Mouse (Mus musculus) heart, embryonic 11.5 days (tissue): ENCODE data around the gene Pars2. TPM values are rescaled to one million over a fixed set of nuclear protein-coding genes. Genes with fewer than 3 reads are reported as not detected.

Experiments
- ATAC-seq: fragments of 200-750 bp; cut with Nextera tagmentation; replicated peaks from 2 replicates; pipeline ENCODE4 v1.8.0; 2017; ENCODE audit warnings: moderate library complexity; ENCODE audit not compliant: insufficient number of reproducible peaks, low FRiP score, low TSS enrichment
- H3K27ac ChIP-seq: fragments of 300-500 bp; sonication (generic); 2 replicates; pipeline ENCODE4 v1.5.1; 2014; ENCODE audit warnings: mild to moderate bottlenecking, low read depth, low read length
- H3K27me3 ChIP-seq: fragments of 300-500 bp; sonication (generic); 2 replicates; pipeline ENCODE4 v1.6.1; 2014; ENCODE audit warnings: mild to moderate bottlenecking, low read length, mixed read lengths; ENCODE audit not compliant: control insufficient read depth, insufficient read depth
- H3K36me3 ChIP-seq: fragments of 300-500 bp; sonication (generic); 2 replicates; pipeline ENCODE4 v1.6.1; 2014; ENCODE audit warnings: mild to moderate bottlenecking, low read length, moderate library complexity, mixed read lengths; ENCODE audit not compliant: control insufficient read depth, insufficient read depth
- H3K4me1 ChIP-seq: fragments of 300-500 bp; sonication (generic); 2 replicates; pipeline ENCODE4 v1.6.1; 2014; ENCODE audit warnings: low read length; ENCODE audit not compliant: control insufficient read depth, insufficient read depth
- H3K4me2 ChIP-seq: fragments of 300-500 bp; sonication (generic); 2 replicates; pipeline ENCODE4 v1.6.1; 2014; ENCODE audit warnings: mild to moderate bottlenecking, moderate library complexity
- H3K4me3 ChIP-seq: fragments of 300-500 bp; sonication (generic); 2 replicates; pipeline ENCODE4 v1.5.1; 2014; ENCODE audit warnings: low read depth, low read length
- H3K9ac ChIP-seq: fragments of 300-500 bp; sonication (generic); 2 replicates; pipeline ENCODE4 v1.6.1; 2014; ENCODE audit warnings: mild to moderate bottlenecking, low read depth, low read length, moderate library complexity
- H3K9me3 ChIP-seq: fragments of 300-500 bp; sonication (generic); replicated peaks from 2 replicates; pipeline ENCODE4 v1.6.1; 2016; ENCODE audit warnings: low read length; ENCODE audit not compliant: control insufficient read depth
- WGBS: fragments of 180-500 bp; shearing (Covaris S2); extraction: QIAGEN DNeasy Blood & Tissue Kit; methylation state at CpG from one replicate; pipeline ENCODE4 v1.1.7; 2014; ENCODE audit not compliant: insufficient replicate concordance; 5-methylcytosine and 5-hydroxymethylcytosine counted together
- polyA plus RNA-seq: library from polyadenylated mRNA; unstranded; fragments of >200 nt; fragmentation: Nextera tagmentation; extraction: Ambion mirVana; gene quantifications from 2 replicates; pipeline ENCODE4 v1.2.1, GENCODE M21; 2014

The Pars2 gene
- polyA plus RNA-seq, 1 experiment from 2014 or later, result 11.3 TPM

- Histone ChIP-seq H3K4me3 (no peak overlapping the region), H3K4me2 (no peak overlapping the region), H3K9me3 (no peaks in the 10 kb centered on the region), H3K27ac (no peak overlapping the region), H3K27me3 (peaks cover 4% of the 10 kb centered on the region), H3K9ac (no peak overlapping the region), H3K36me3 (no peaks in the 10 kb centered on the region), H3K4me1 (peaks cover 12% of the 10 kb centered on the region)
- WGBS, result 73% methylated on average over 6 of the region's 6 CpGs
- no peak for ATAC-seq
These were observed 3.7 kb upstream of the Pars2 start for GRCm38 (mm10) chr4:106647137-106647536.

- WGBS, result 89% methylated on average over 3 of the region's 3 CpGs
- no peak for ATAC-seq
- Histone ChIP-seq H3K4me1 (peaks cover 6% of the 10 kb centered on the region), H3K27ac (no peak overlapping the region), H3K9ac (no peak overlapping the region), H3K27me3 (peaks cover 4% of the 10 kb centered on the region; the same call in 1 of the 2 replicates), H3K36me3 (peaks cover 8% of the 10 kb centered on the region), H3K9me3 (no peaks in the 10 kb centered on the region), H3K4me3 (no peak overlapping the region), H3K4me2 (no peak overlapping the region)
These were observed 1.7 kb downstream of the Pars2 start for GRCm38 (mm10) chr4:106652546-106652945.

- H3K9ac ChIP-seq, result no peak overlapping the region
- H3K4me2 ChIP-seq, result no peak overlapping the region
- no peaks in the 10 kb centered on the region for H3K9me3 ChIP-seq
- H3K27ac ChIP-seq, result no peak overlapping the region
- H3K36me3 ChIP-seq, result peaks cover 8% of the 10 kb centered on the region
- 88% methylated on average over 15 of the region's 15 CpGs for WGBS
- H3K27me3 ChIP-seq, result peaks cover 3% of the 10 kb centered on the region; the same call in 1 of the 2 replicates
- no peak for ATAC-seq
- H3K4me1 ChIP-seq, result peaks cover 6% of the 10 kb centered on the region
- H3K4me3 ChIP-seq, result no peak overlapping the region
These were observed 2.2 kb downstream of the Pars2 start for GRCm38 (mm10) chr4:106653051-106653450.

GRCm38 (mm10) chr4:106655681-106656080, 4.8 kb downstream of the Pars2 start:
- no peak for ATAC-seq
- H3K9me3 ChIP-seq, result no peaks in the 10 kb centered on the region
- no peak overlapping the region for H3K9ac ChIP-seq
- no peaks in the 10 kb centered on the region for H3K27me3 ChIP-seq
- H3K27ac ChIP-seq, result no peak overlapping the region
- H3K4me2 ChIP-seq, result no peak overlapping the region
- H3K36me3 ChIP-seq, result peaks cover 12% of the 10 kb centered on the region
- WGBS, result 90% methylated on average over 10 of the region's 10 CpGs
- peaks cover 6% of the 10 kb centered on the region for H3K4me1 ChIP-seq
- H3K4me3 ChIP-seq, result no peak overlapping the region

- Histone ChIP-seq H3K4me3 (no peak overlapping the region), H3K27me3 (no peaks in the 10 kb centered on the region), H3K4me2 (no peak overlapping the region), H3K27ac (no peak overlapping the region), H3K9ac (no peak overlapping the region), H3K36me3 (peaks cover 47% of the 10 kb centered on the region), H3K4me1 (no peaks in the 10 kb centered on the region), H3K9me3 (no peaks in the 10 kb centered on the region)
- ATAC-seq, result no peak
- 87% methylated on average over 5 of the region's 5 CpGs for WGBS
These were observed 13.1 kb downstream of the Pars2 start for GRCm38 (mm10) chr4:106663956-106664470.

GRCm38 (mm10) chr4:106664697-106665096, 13.8 kb downstream of the Pars2 start:
- Histone ChIP-seq H3K9me3 (no peaks in the 10 kb centered on the region), H3K4me2 (no peak overlapping the region), H3K4me3 (no peak overlapping the region), H3K4me1 (no peaks in the 10 kb centered on the region), H3K27ac (no peak overlapping the region), H3K27me3 (no peaks in the 10 kb centered on the region), H3K36me3 (peaks cover 51% of the 10 kb centered on the region), H3K9ac (no peak overlapping the region)
- WGBS, result 87% methylated on average over 6 of the region's 6 CpGs
- ATAC-seq, result no peak

- Histone ChIP-seq H3K27ac (no peak overlapping the region), H3K9me3 (no peaks in the 10 kb centered on the region), H3K27me3 (no peaks in the 10 kb centered on the region), H3K36me3 (peaks cover 54% of the 10 kb centered on the region), H3K4me1 (no peaks in the 10 kb centered on the region), H3K9ac (no peak overlapping the region), H3K4me2 (no peak overlapping the region), H3K4me3 (no peak overlapping the region)
- WGBS, result 86% methylated on average over 2 of the region's 2 CpGs
- no peak for ATAC-seq
These were observed 14.4 kb downstream of the Pars2 start for GRCm38 (mm10) chr4:106665269-106665668.

GRCm38 (mm10) chr4:106665673-106666072, 14.8 kb downstream of the Pars2 start:
- peaks cover 55% of the 10 kb centered on the region for H3K36me3 ChIP-seq
- no peak overlapping the region for H3K4me3 ChIP-seq
- no peak for ATAC-seq
- 89% methylated on average over 10 of the region's 10 CpGs for WGBS
- H3K9me3 ChIP-seq, result no peaks in the 10 kb centered on the region
- no peak overlapping the region for H3K9ac ChIP-seq
- no peaks in the 10 kb centered on the region for H3K27me3 ChIP-seq
- H3K27ac ChIP-seq, result no peak overlapping the region
- H3K4me1 ChIP-seq, result no peaks in the 10 kb centered on the region
- no peak overlapping the region for H3K4me2 ChIP-seq

- Histone ChIP-seq H3K4me1 (no peaks in the 10 kb centered on the region), H3K9ac (no peak overlapping the region), H3K36me3 (peaks cover 62% of the 10 kb centered on the region), H3K27ac (no peak overlapping the region), H3K27me3 (no peaks in the 10 kb centered on the region), H3K4me3 (no peak overlapping the region), H3K4me2 (no peak overlapping the region), H3K9me3 (no peaks in the 10 kb centered on the region)
- ATAC-seq, result no peak
- WGBS, result 92% methylated on average over 2 of the region's 2 CpGs
These were observed 15.7 kb downstream of the Pars2 start for GRCm38 (mm10) chr4:106666546-106666945.
